Mouse (Mus musculus) forebrain, embryonic 12.5 days (tissue): ENCODE measurements around the gene Npm1. TPM values are rescaled to one million over a fixed set of nuclear protein-coding genes. Genes with fewer than 3 reads are reported as not detected.

Source experiments
- ATAC-seq: fragments of 200-750 bp; cut with Nextera tagmentation; 2 replicates; pipeline ENCODE4 v1.8.0; 2017; ENCODE audit warnings: moderate TSS enrichment; ENCODE audit not compliant: low FRiP score
- H3K27ac ChIP-seq: fragments of 300-500 bp; sonication (generic); 2 replicates; pipeline ENCODE4 v1.5.1; 2016; ENCODE audit warnings: mild to moderate bottlenecking
- H3K27me3 ChIP-seq: fragments of 300-500 bp; sonication (generic); 2 replicates; pipeline ENCODE4 v1.6.1; 2016; ENCODE audit warnings: mild to moderate bottlenecking
- H3K36me3 ChIP-seq: fragments of 300-500 bp; sonication (generic); replicated peaks from 2 replicates; pipeline ENCODE4 v1.6.1; 2016; ENCODE audit warnings: mild to moderate bottlenecking
- H3K4me1 ChIP-seq: fragments of 300-500 bp; sonication (generic); 2 replicates; pipeline ENCODE4 v1.6.1; 2016
- H3K4me2 ChIP-seq: fragments of 300-500 bp; sonication (generic); 2 replicates; pipeline ENCODE4 v1.6.1; 2016; ENCODE audit warnings: mild to moderate bottlenecking, moderate library complexity
- H3K4me3 ChIP-seq: fragments of 300-500 bp; sonication (generic); replicated peaks from 2 replicates; pipeline ENCODE4 v1.5.1; 2016; ENCODE audit warnings: mild to moderate bottlenecking
- H3K9ac ChIP-seq: fragments of 300-500 bp; sonication (generic); 2 replicates; pipeline ENCODE4 v1.6.1; 2016; ENCODE audit warnings: mild to moderate bottlenecking
- H3K9me3 ChIP-seq: fragments of 300-500 bp; sonication (generic); 2 replicates; pipeline ENCODE4 v1.6.1; 2016
- WGBS: fragments of 180-500 bp; shearing (Covaris S2); methylation state at CpG from one replicate; pipeline ENCODE4 v1.1.7; 2016; 5-methylcytosine and 5-hydroxymethylcytosine counted together
- polyA plus RNA-seq: library from polyadenylated mRNA; unstranded; fragments of >200 nt; fragmentation: Nextera tagmentation; extraction: Ambion mirVana; gene quantifications from 2 replicates; pipeline ENCODE4 v1.2.1, GENCODE M21; 2016

Npm1 gene
- polyA plus RNA-seq, 1 experiment from 2014 or later = 820 TPM

GRCm38 (mm10) chr11:33175768-33176167 lies 12.8 kb upstream of the Npm1 start:
- no peaks in the 10 kb centered on the region for H3K9me3 ChIP-seq
- peaks cover 32% of the 10 kb centered on the region for H3K27me3 ChIP-seq
- ATAC-seq = no peak
- no peak overlapping the region for H3K4me3 ChIP-seq
- H3K4me1 ChIP-seq = peaks cover 10% of the 10 kb centered on the region
- H3K9ac ChIP-seq = no peak overlapping the region
- no peak overlapping the region for H3K4me2 ChIP-seq
- no peak overlapping the region for H3K27ac ChIP-seq
- WGBS = 78% methylated on average over 2 of the region's 3 CpGs
- no peaks in the 10 kb centered on the region for H3K36me3 ChIP-seq

GRCm38 (mm10) chr11:33170489-33170888 lies 7.5 kb upstream of the Npm1 start:
- Histone ChIP-seq H3K27ac (no peak overlapping the region), H3K4me2 (no peak overlapping the region), H3K4me1 (no peaks in the 10 kb centered on the region), H3K36me3 (no peaks in the 10 kb centered on the region), H3K4me3 (no peak overlapping the region), H3K9me3 (no peaks in the 10 kb centered on the region), H3K9ac (no peak overlapping the region), H3K27me3 (peaks cover 10% of the 10 kb centered on the region; the same call in 1 of the 2 replicates)
- no peak for ATAC-seq
- WGBS = 12% methylated on average over 9 of the region's 9 CpGs

DNA sequence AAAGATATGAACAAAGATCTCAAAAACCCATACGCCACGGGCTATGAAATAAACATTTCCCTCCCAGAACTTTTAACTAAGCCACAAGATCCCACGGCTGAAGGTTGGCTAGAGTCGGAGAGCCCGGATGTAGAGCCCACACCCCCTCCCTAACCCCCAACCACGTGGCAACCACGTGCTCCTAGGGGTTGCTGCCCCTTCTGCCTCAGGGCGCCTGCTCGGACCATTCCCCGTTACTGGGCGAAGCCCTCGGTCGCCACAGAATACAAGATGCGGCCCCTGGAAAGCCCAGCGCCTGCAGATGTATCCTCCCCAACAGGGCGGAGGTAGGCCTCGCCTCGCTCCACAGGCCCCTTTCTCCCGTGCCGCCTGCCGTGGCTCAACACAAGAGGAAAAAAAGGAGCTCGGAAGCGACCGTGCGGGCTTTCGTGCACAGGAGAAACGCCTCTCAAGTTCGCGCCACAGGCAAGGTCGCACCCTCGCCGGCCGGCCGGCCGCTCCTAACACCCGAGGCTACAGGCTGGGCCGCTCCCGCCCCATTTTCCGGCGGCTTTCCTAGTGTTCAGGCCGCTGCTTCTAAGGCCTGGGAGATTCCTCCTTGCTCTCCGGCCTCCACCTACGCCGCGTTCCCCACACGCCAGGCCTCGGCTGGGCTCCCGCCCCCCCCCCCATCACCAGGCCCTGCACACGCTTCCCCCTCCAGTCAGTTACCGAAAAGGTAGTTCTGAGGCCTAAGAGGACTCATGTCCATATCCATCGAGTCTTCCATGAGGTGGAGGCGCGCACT lies 602 bp downstream of the Npm1 start:
- peak overlapping the region; percentile 83 for H3K4me2 ChIP-seq
- H3K36me3 ChIP-seq = peaks cover 40% of the 10 kb centered on the region
- peak; percentile 68 for ATAC-seq
- 3% methylated on average over 50 of the region's 53 CpGs for WGBS
- H3K4me3 ChIP-seq = peak overlapping the region; percentile 96
- peak overlapping the region; percentile 96 for H3K27ac ChIP-seq
- H3K9ac ChIP-seq = peak overlapping the region; percentile 97
- H3K27me3 ChIP-seq = peaks cover 4% of the 10 kb centered on the region; the same call in 1 of the 2 replicates
- no peaks in the 10 kb centered on the region for H3K9me3 ChIP-seq
- H3K4me1 ChIP-seq = peaks cover 16% of the 10 kb centered on the region

DNA sequence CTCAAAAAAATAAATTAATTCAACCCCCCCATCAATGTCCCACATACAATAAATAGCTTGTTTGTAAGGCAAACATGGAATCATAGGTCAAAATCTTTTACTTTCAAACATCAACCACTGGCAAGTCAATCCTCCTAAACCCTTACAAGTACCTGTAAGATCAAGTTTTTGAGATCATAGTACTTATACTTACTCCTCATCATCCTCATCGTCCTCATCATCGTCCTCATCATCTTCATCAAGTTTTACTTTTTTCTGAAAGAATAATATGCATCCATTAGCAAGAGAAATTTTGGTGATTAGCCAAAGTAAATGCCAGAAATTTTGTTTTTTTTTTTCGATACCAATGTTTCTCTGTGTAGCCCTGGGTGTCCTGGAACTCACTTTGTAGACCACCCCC lies 3.3 kb downstream of the Npm1 start:
- WGBS = 87% methylated on average over 3 of the region's 3 CpGs
- H3K4me1 ChIP-seq = peaks cover 16% of the 10 kb centered on the region
- no peak overlapping the region for H3K4me3 ChIP-seq
- no peak overlapping the region for H3K9ac ChIP-seq
- no peak overlapping the region for H3K4me2 ChIP-seq
- H3K9me3 ChIP-seq = no peaks in the 10 kb centered on the region
- no peak for ATAC-seq
- H3K27me3 ChIP-seq = no peaks in the 10 kb centered on the region
- peaks cover 58% of the 10 kb centered on the region for H3K36me3 ChIP-seq
- no peak overlapping the region for H3K27ac ChIP-seq

- peaks cover 76% of the 10 kb centered on the region for H3K36me3 ChIP-seq
- H3K27me3 ChIP-seq = no peaks in the 10 kb centered on the region
- no peak overlapping the region for H3K4me2 ChIP-seq
- H3K9me3 ChIP-seq = no peaks in the 10 kb centered on the region
- no peak overlapping the region for H3K27ac ChIP-seq
- H3K4me1 ChIP-seq = peaks cover 13% of the 10 kb centered on the region
- WGBS = 83% methylated on average over 2 of the region's 2 CpGs
- no peak overlapping the region for H3K9ac ChIP-seq
- ATAC-seq = no peak
- H3K4me3 ChIP-seq = no peak overlapping the region
Observed at GRCm38 (mm10) chr11:33157453-33158196, 5.4 kb downstream of the Npm1 start.

- H3K36me3 ChIP-seq = peaks cover 85% of the 10 kb centered on the region
- no peak overlapping the region for H3K4me3 ChIP-seq
- H3K4me2 ChIP-seq = no peak overlapping the region
- WGBS = 92% methylated on average over 4 of the region's 4 CpGs
- ATAC-seq = no peak
- H3K27me3 ChIP-seq = no peaks in the 10 kb centered on the region
- H3K27ac ChIP-seq = no peak overlapping the region
- no peaks in the 10 kb centered on the region for H3K9me3 ChIP-seq
- no peak overlapping the region for H3K9ac ChIP-seq
- peaks cover 9% of the 10 kb centered on the region for H3K4me1 ChIP-seq
Observed at GRCm38 (mm10) chr11:33156436-33157015, 6.5 kb downstream of the Npm1 start.

DNA sequence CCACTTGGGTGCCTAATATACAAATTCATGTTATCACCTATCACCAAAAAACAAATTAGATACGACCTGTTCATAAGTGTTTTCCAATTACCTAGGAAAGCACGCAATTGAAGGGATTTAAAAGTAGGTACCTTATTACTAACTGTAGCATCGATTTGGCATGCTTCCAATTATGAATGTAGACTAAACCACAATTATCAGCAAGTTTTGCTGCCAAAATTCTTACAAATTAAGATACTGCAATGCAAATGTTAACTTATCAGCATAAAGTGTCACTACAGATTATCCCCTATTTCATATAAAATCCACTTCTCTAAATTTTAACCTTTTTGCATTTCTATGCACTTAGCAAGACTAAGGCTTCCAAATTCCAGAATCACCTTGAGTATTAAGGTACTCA lies 8.5 kb downstream of the Npm1 start:
- Histone ChIP-seq H3K9ac (no peak overlapping the region), H3K27me3 (no peaks in the 10 kb centered on the region), H3K9me3 (no peaks in the 10 kb centered on the region), H3K27ac (no peak overlapping the region), H3K4me3 (no peak overlapping the region), H3K36me3 (peaks cover 84% of the 10 kb centered on the region), H3K4me1 (no peaks in the 10 kb centered on the region), H3K4me2 (no peak overlapping the region)
- WGBS = 94% methylated on average over 3 of the region's 3 CpGs
- ATAC-seq = no peak

DNA sequence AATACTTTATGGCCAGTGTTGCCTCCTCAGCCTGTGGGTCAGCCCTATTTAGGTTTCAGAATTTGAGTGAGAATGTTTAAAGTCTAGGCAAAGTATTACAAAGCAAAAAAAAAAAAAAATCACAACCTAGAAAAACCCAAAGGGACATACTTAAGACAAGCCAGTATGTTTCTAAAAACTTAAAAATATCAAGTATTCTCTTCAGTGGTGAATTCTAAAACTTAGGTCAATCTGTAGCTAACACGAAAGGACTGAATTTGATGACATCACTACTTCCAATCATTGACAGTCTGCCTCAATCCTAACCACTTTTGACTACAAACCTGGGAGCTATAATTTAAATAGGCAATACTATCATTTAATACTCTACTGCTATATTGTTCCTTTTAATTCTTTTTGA lies 10.0 kb downstream of the Npm1 start:
- no peak for ATAC-seq
- H3K27me3 ChIP-seq = peaks cover under 1% of the 10 kb centered on the region; the same call in 1 of the 2 replicates
- H3K9ac ChIP-seq = no peak overlapping the region
- no peak overlapping the region for H3K27ac ChIP-seq
- WGBS = 90% methylated on average over 1 of the region's 1 CpGs
- H3K36me3 ChIP-seq = peaks cover 71% of the 10 kb centered on the region
- H3K4me2 ChIP-seq = no peak overlapping the region
- H3K9me3 ChIP-seq = no peaks in the 10 kb centered on the region
- H3K4me1 ChIP-seq = peaks cover 3% of the 10 kb centered on the region; the same call in 1 of the 2 replicates
- H3K4me3 ChIP-seq = no peak overlapping the region

- H3K36me3 ChIP-seq = peaks cover 62% of the 10 kb centered on the region
- no peak for ATAC-seq
- no peak overlapping the region for H3K27ac ChIP-seq
- peaks cover 13% of the 10 kb centered on the region for H3K4me1 ChIP-seq
- peaks cover 12% of the 10 kb centered on the region for H3K27me3 ChIP-seq
- H3K9ac ChIP-seq = no peak overlapping the region
- 79% methylated on average over 4 of the region's 4 CpGs for WGBS
- H3K9me3 ChIP-seq = no peaks in the 10 kb centered on the region
- no peak overlapping the region for H3K4me3 ChIP-seq
- no peak overlapping the region for H3K4me2 ChIP-seq
Observed at GRCm38 (mm10) chr11:33151780-33152145, 11.2 kb downstream of the Npm1 start.

GRCm38 (mm10) chr11:33151128-33151779 lies 11.8 kb downstream of the Npm1 start:
- Histone ChIP-seq H3K27me3 (peaks cover 17% of the 10 kb centered on the region), H3K4me1 (peaks cover 18% of the 10 kb centered on the region), H3K9ac (no peak overlapping the region), H3K27ac (no peak overlapping the region), H3K4me3 (no peak overlapping the region), H3K4me2 (no peak overlapping the region), H3K36me3 (peaks cover 57% of the 10 kb centered on the region), H3K9me3 (no peaks in the 10 kb centered on the region)
- 78% methylated on average over 3 of the region's 3 CpGs for WGBS
- ATAC-seq = no peak

DNA sequence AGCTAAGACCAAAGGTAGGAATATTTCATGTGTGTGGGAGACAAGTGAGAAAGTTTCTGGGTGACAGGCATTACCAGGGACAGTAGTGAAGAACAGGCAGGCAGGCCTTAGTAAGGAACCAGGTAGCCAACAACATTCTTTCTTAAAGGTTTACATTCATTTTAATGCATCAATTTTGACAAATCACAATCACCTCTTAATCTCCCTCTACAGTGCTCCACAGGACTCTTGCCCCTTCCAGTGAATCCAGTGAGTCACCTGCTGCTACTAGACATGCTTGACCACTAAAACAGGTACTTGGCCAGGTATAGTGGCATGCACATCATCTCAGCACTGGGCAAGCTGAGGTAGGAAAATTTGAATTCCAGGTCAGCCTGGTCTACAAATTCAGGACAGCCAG lies 12.6 kb downstream of the Npm1 start:
- H3K36me3 ChIP-seq = peaks cover 53% of the 10 kb centered on the region
- H3K4me2 ChIP-seq = no peak overlapping the region
- no peak for ATAC-seq
- H3K27me3 ChIP-seq = peaks cover 25% of the 10 kb centered on the region
- H3K9ac ChIP-seq = no peak overlapping the region
- H3K9me3 ChIP-seq = no peaks in the 10 kb centered on the region
- H3K27ac ChIP-seq = no peak overlapping the region
- no peak overlapping the region for H3K4me3 ChIP-seq
- H3K4me1 ChIP-seq = peaks cover 27% of the 10 kb centered on the region

DNA sequence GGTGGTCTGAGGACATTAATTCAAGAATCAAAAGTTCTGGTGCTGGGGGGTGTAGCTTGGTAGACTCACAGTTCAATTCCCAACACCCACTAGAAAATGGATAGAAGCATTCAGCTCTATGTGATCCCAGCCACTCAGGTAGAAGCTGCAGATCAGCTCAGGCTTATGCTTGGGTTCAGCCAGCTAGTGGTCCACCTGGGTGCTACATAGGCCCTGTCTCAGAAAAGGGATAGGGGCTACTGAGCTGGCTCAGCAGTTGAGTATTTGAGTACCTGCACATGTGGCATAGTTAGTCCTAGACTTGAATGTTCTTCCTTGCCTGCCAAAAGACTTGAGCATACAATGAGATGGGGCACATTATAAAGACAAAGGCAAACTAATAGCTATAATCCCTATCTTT lies 13.6 kb downstream of the Npm1 start:
- no peak for ATAC-seq
- Histone ChIP-seq H3K4me2 (no peak overlapping the region), H3K27ac (no peak overlapping the region), H3K36me3 (peaks cover 45% of the 10 kb centered on the region), H3K9ac (no peak overlapping the region), H3K9me3 (no peaks in the 10 kb centered on the region), H3K4me1 (peaks cover 35% of the 10 kb centered on the region), H3K27me3 (peaks cover 35% of the 10 kb centered on the region), H3K4me3 (no peak overlapping the region)
